Mouse (Mus musculus) spleen, postnatal 36 days (tissue): ENCODE results near the gene Krtap2-4.
"Not testable (repeated sequence)": the region's sequence is repeated elsewhere in the genome, so short reads cannot be mapped to it uniquely, and the experiment has no call there.

ENCODE experiments used
- DNase-seq, 2 experiments: peaks; one replicate each; pipeline ENCODE4 v3.0.0; 2022; ENCODE audit warnings: low spot score in 2 of 2, mixed read lengths in 1 of 2

The Krtap2-4 gene

DNA sequence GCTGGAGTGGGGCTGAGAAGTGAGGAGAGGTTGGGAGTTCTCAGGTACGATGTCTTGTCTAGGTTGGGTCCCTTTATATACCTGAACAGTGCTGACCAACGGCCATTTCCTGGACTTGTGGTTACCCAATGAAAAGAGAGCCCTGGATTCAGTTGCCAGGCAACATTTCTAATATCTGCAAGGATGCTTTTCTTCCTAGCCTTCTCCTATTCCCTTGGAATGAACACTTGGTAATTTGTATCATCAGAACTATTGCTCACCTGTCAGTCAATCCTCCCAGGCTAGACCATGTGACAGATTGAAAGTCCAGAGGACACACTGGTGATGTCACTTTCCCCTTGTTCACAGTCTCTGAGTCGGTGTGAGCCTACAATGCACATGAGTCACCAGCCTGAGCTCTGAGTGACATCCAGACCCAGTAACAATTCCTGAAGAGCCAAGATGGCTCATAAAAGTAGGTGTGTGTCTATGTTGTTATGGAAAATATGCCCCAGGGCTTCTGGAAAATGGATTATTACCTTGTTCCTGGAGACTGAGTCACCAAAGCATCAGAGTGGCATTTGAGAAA lies at the start of gene Krtap2-4:
Krtap2-4 (minus strand) TSS at position 51 of the 568 bp plus-strand sequence.
- DNase-seq, result no peak

DNA sequence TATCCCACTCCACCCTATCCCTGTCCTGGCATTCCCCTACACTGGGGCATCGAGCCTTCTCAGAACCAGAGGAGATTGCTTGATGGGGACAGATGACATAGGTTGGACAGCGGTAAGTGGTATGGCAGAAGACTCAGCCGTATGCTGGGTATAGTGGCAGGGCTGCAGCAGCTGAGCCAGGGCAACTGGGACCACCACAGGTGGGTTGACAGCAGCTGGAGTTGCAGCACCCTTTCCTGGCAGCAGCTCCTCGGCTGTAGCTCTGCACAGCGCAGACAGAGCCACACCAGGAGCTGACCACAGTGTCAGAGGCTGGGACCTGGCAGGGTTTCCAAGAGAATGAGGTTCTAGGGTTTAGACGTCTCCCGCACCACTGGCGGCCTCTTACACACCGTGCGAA lies 48.2 kb upstream of the Krtap2-4 start:
- no peak for DNase-seq

DNA sequence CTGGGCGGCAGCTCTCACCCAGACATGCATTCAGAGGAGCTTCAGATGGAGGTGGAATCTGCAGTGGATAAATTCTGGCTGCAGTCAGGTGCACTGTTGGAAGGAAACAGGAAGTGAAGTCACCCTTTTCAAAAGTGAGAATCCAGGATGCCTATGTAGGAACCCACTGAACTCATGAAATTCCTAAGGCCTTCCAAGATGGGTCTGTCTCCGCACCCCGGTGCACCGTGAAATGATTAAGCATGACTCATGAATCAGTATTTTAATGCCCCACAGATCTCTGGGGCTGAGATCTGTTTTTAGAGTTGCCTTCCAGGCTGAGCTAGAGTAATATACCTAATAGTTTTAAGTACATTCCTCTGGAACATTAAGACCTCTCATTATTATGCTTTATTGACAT lies 44.6 kb upstream of the Krtap2-4 start:
- DNase-seq, result no peak

GRCm38 (mm10) chr11:99658467-99659010 lies 43.9 kb upstream of the Krtap2-4 start, which contains the start of gene Gm11563:
Gm11563 (minus strand) TSS chr11:99658960.
- DNase-seq, result not testable (repeated sequence)

DNA sequence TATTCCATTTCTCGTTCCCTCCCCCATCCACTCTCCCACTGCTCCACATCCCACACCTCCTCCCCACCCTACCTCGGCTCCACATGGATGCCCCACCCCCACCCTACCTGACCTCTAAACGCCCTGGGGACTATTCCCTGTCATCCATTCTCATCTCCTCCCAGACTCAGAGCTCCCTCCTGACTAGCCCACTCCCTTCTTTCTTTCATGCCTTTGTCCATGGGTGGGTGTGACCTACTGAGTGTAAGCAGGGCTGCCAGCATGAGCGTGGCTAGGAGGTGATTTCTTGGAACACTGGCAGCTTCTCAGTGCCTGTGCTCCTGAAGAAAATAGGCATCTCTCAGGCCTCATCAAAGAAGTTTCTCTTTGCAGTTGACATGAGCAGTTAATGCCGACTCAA lies 42.4 kb upstream of the Krtap2-4 start:
- DNase-seq, result no peak

DNA sequence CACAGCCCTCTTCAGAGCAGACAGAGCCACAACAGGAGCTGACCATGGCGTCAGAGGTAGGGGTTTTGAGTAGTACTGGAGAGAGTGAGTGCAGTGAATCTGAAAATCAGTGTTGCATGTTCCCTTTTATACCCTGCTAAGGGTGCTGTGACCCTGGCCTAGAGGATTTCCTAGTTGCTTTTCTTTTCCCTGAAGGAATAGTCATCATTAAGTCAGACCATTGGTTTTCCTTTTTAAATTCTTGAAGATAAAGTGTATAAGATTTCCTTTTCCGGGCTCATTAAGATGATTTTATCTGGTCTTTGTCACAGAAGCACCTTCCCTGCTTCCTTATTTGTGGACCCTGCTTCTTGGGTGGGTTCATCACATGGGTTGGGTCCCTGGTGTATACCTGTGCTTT lies 35.5 kb upstream of the Krtap2-4 start, which contains the start of gene Gm11555:
Gm11555 (minus strand) TSS at position 101 of the 400 bp plus-strand sequence.
- no peak for DNase-seq

DNA sequence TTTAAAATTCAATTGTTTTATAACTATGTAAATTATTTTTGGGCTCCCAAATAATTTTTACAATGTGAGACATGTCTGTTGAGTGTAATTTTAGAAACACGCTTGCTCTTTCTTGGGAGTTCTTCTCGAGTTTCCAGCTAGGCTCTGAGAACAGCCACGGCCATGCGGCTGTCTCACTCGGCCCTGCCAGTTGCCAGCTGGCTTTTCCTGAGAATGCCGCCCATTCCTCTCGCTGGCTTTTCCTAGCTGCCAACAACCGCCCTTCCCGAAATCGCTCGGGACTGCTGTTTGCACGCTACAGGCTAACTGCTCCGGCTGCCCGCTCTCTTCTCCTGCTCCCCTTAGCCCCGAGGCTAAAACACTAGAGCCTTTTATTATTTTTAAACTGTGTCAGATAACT lies 31.8 kb upstream of the Krtap2-4 start:
- DNase-seq, result no peak

DNA sequence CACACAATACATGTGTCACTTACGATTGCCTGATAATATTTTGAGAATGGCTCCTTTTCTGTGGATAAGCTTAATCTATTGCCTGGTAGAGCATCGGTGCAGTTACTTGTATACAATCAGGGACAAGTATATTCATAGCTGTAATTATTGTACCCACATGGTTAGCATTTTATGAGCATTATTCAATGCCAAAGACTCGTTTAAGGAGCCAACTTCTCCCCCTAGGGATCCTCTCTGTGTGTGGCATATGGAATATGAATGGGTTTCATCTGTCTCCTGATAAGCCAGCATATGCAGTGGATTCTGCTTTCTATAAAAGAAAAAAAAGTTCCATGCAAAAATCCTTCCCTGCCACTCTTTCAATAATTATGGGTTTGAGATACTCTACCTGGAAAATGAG lies 29.7 kb upstream of the Krtap2-4 start:
- no peak for DNase-seq

GRCm38 (mm10) chr11:99643635-99644139 lies 29.0 kb upstream of the Krtap2-4 start, which contains the start of gene Krtap4-7:
Krtap4-7 (minus strand) TSS chr11:99644089.
- DNase-seq, result not testable (repeated sequence)

- DNase-seq, result no peak
Observed at GRCm38 (mm10) chr11:99640926-99641325, 26.3 kb upstream of the Krtap2-4 start.

DNA sequence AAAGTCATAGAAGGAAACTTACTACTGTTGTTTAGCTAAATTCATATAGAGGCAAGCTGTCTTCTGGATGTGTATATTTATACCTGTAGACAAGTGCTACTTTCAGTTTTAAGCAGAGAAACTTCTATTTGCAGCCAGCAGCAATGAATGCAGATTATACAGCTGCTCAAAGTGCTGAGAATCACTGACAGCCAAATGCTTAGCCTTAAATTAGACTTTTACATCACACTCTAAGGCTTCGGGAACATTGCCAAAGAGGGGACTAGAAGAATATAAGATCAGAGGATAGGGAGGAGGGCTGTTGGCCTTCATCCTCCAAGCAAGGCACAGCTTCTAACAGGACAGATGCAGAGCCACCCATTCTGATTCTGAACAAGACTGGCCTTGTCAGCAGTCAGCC lies 22.4 kb upstream of the Krtap2-4 start:
- no peak for DNase-seq

DNA sequence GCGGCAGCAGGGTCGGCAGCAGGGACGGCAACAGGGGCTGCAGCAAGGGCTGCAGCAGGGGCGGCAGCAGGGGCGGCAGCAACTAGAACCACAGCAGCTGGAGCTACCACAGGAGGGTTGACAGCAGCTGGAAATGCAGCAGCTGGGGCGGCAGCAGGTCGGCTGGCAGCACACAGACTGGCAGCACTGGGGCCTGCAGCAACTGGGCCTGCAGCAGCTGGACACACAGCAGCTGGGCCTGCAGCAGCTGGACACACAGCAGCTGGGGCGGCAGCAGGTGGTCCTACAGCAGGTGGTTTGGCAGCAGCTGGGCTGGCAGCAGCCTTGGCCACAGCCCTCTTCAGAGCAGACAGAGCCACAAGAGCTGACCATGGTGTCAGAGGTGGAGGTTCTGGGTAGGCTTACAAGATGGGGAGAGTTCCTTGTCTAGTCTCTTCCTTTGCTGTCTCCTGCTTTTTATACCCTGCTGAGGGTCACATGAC lies 20.0 kb upstream of the Krtap2-4 start, which contains the start of gene Krtap4-2:
Krtap4-2 (minus strand) TSS at position 432 of the 482 bp plus-strand sequence.
- DNase-seq, result no peak

GRCm38 (mm10) chr11:99633293-99633692 lies 18.6 kb upstream of the Krtap2-4 start:
- no peak for DNase-seq

- DNase-seq, result no peak
Observed at GRCm38 (mm10) chr11:99630890-99631289, 16.2 kb upstream of the Krtap2-4 start.

- no peak for DNase-seq
Observed at GRCm38 (mm10) chr11:99628138-99628537, 13.5 kb upstream of the Krtap2-4 start, which contains the start of gene Krtap4-1. Krtap4-1 (minus strand) TSS chr11:99628238.

DNA sequence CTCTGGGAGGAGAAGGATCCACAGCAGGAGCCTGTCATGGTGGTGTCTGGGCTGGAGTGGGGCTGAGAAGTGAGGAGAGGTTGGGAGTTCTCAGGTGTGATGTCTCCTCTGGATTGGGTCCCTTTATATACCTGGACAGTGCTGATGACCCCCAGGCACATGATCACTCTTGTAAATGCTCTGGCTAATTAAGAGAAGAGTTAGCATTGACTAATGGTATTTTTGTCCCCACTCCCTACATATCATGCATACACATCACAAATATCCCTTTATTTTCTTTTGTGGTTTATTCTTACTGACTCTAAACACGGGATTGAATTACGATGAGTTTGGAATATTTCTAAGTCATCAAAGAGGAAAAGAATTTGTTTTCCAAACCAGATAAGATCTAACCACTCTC lies 5.7 kb upstream of the Krtap2-4 start, which contains the start of gene Gm11562:
Gm11562 (minus strand) TSS at position 101 of the 400 bp plus-strand sequence.
- DNase-seq, result no peak

GRCm38 (mm10) chr11:99610089-99610488 lies 4.6 kb downstream of the Krtap2-4 start, which contains the start of gene Gm11937:
Gm11937 (minus strand) TSS chr11:99610189.
- DNase-seq, result not testable (repeated sequence)

- no peak for DNase-seq
Observed at GRCm38 (mm10) chr11:99609126-99609525, 5.5 kb downstream of the Krtap2-4 start.

DNA sequence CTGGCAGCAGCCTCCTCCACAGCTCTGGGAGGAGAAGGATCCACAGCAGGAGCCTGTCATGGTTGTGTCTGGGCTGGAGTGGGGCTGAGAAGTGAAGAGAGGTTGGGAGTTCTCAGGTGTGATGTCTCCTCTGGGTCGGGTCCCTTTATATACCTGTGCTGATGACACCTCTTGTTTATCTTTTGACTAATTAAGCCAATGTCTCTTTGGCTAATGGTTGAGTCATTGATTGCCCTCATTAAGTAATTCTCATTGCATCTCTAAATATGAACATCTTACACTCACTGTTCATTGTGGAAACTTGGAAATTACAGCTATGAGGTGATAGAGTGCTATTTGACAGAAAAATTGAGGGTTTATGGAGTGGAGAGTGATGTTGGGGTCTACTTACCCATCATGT lies 11.4 kb downstream of the Krtap2-4 start, which contains the start of gene Gm11938:
Gm11938 (minus strand) TSS at position 101 of the 400 bp plus-strand sequence.
- not testable (repeated sequence) for DNase-seq

GRCm38 (mm10) chr11:99597742-99598141 lies 16.9 kb downstream of the Krtap2-4 start, which contains the start of gene Krtap9-3:
Krtap9-3 (minus strand) TSS chr11:99598105.
- DNase-seq, result not testable (repeated sequence)

GRCm38 (mm10) chr11:99590981-99591380 lies 23.7 kb downstream of the Krtap2-4 start, which contains the start of gene Krtap1-3:
Krtap1-3 (minus strand) TSS chr11:99591339.
- DNase-seq, result no peak

DNA sequence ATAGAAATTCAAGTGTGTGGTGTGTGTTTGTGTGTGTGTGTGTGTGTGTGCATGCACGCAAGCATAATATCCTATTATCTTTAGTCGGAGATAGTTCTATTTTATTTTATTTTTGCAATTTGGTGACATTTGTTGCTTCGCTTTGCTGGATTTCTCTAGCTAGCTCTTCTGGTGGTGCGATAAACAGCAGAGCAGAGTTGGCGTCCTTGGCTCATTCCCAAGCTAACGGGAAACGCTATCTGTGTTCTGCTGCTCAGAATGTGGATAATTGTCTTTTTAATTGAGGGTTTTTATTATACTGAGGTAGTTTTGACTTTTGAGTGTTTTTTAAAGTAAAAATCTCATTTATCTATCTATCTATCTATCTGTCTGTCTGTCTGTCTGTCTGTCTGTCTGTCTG lies 29.6 kb downstream of the Krtap2-4 start:
- DNase-seq, result no peak
